Mouse (Mus musculus) kidney, embryonic 14.5 days (tissue): ENCODE data around the gene Prdm10. TPM values are rescaled to one million over a fixed set of nuclear protein-coding genes. Genes with fewer than 3 reads are reported as not detected.

ENCODE experiments used
- ATAC-seq: fragments of 200-750 bp; cut with Nextera tagmentation; 2 replicates; pipeline ENCODE4 v1.8.0; 2017; ENCODE audit warnings: moderate number of reproducible peaks, mild to moderate bottlenecking, moderate TSS enrichment, moderate library complexity; ENCODE audit not compliant: low FRiP score, low TSS enrichment
- H3K27ac ChIP-seq: fragments of 300-500 bp; sonication (generic); 2 replicates; pipeline ENCODE4 v1.5.1; 2014; ENCODE audit warnings: low read depth, mild to moderate bottlenecking, low read length, moderate library complexity, mixed read lengths
- H3K27me3 ChIP-seq: fragments of 300-500 bp; sonication (generic); 2 replicates; pipeline ENCODE4 v1.6.1; 2014; ENCODE audit warnings: mild to moderate bottlenecking, low read length; ENCODE audit not compliant: control insufficient read depth, insufficient read depth
- H3K36me3 ChIP-seq: fragments of 300-500 bp; sonication (generic); 2 replicates; pipeline ENCODE4 v1.6.1; 2014; ENCODE audit warnings: low read length, mixed read lengths; ENCODE audit not compliant: control insufficient read depth, insufficient read depth
- H3K4me1 ChIP-seq: fragments of 300-500 bp; sonication (generic); 2 replicates; pipeline ENCODE4 v1.6.1; 2014; ENCODE audit warnings: low read length, mixed read lengths; ENCODE audit not compliant: control insufficient read depth, insufficient read depth
- H3K4me2 ChIP-seq: fragments of 300-500 bp; sonication (generic); replicated peaks from 2 replicates; pipeline ENCODE4 v1.6.1; 2014; ENCODE audit warnings: low read depth, mild to moderate bottlenecking, low read length
- H3K4me3 ChIP-seq: fragments of 300-500 bp; sonication (generic); 2 replicates; pipeline ENCODE4 v1.5.1; 2014; ENCODE audit warnings: mild to moderate bottlenecking, low read length
- H3K9ac ChIP-seq: fragments of 300-500 bp; sonication (generic); 2 replicates; pipeline ENCODE4 v1.6.1; 2014; ENCODE audit warnings: low read depth, mild to moderate bottlenecking, low read length, moderate library complexity
- H3K9me3 ChIP-seq: fragments of 300-500 bp; sonication (generic); 2 replicates; pipeline ENCODE4 v1.6.1; 2016; ENCODE audit warnings: low read length; ENCODE audit not compliant: control insufficient read depth
- WGBS: fragments of 180-500 bp; shearing (Covaris S2); extraction: QIAGEN DNeasy Blood & Tissue Kit; methylation state at CpG from one replicate; pipeline ENCODE4 v1.1.7; 2014; 5-methylcytosine and 5-hydroxymethylcytosine counted together
- polyA plus RNA-seq: library from polyadenylated mRNA; unstranded; fragments of >200 nt; fragmentation: Nextera tagmentation; extraction: Ambion mirVana; gene quantifications from 2 replicates; pipeline ENCODE4 v1.2.1, GENCODE M21; 2014

Gene Prdm10
- 5.1 and 7.7 TPM in 2 replicates for polyA plus RNA-seq

DNA sequence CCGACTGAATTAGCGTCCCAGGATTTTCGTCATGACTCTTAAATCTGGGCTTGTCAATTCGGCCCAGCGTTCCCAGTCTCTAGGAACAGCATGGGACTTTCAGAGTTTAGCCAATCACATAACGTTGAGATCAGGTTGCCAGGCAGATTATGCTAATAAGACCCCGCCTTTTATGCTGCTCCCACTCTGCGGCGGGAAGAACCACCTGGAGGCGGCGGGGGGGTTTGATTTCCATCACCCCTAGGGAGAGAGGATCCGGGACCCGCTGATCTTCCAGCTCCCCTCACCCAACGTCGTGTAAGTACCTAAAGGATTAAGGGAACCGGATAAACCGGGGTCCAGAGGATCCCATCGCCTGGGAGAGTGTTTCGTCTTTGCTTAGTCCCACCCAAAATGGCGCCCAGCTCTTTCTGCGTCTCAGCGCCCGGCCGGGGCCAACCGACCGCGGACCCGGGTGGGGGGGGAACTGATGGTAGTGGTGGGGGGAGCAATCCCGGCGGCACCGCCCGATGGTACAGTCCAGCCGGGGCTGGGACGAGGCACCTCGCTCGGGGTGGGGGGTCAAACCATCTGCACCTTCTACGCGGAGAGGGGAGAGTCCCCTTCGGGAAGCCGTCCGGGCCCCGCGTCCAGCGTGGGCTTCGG, at the start of gene Prdm10:
Gene Prdm10 (plus strand): TSS at position 173 of the 645 bp plus-strand sequence.
- Histone ChIP-seq H3K27me3 (no peaks in the 10 kb centered on the region), H3K4me3 (peak within 1 kb of the TSS; percentile 87), H3K9me3 (no peaks in the 10 kb centered on the region), H3K27ac (peak within 1 kb of the TSS; percentile 99), H3K36me3 (no peaks in the 10 kb centered on the region), H3K4me1 (peaks cover 9% of the 10 kb centered on the region), H3K9ac (peak within 1 kb of the TSS; percentile 97), H3K4me2 (peak within 1 kb of the TSS; percentile 56)
- ATAC-seq: peak; percentile 95
- WGBS: under 1% methylated on average over 43 of the region's 45 CpGs

GRCm38 (mm10) chr9:31235030-31235429, 45.3 kb upstream of the Prdm10 start:
- Histone ChIP-seq H3K4me3 (no peak overlapping the region), H3K9ac (no peak overlapping the region), H3K27me3 (no peaks in the 10 kb centered on the region), H3K4me2 (no peak overlapping the region), H3K36me3 (no peaks in the 10 kb centered on the region), H3K4me1 (peaks cover 4% of the 10 kb centered on the region; the same call in 1 of the 2 replicates), H3K27ac (no peak overlapping the region), H3K9me3 (no peaks in the 10 kb centered on the region)
- 59% methylated on average over 4 of the region's 4 CpGs for WGBS
- no peak for ATAC-seq

DNA sequence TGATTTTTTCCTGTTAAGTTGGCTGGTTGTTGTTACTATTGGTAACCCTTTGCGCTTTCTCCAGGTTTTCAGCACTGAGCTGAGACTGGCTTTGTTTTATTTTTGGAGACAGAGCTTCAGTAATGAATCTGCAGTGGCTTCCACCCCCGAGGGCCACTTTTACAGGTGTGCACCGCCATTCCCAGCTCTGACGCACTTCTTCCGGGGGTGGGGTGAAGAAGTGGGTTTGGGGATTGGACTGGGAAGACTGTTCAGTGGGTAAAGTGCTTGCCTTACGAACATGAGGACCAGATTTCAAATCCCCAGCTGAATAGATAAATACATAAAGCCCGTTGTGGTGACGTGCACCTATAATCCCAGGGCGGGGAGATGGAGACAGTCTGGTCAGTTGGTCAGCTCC, 44.8 kb upstream of the Prdm10 start:
- H3K4me2 ChIP-seq: no peak overlapping the region
- ATAC-seq: no peak
- H3K9me3 ChIP-seq: no peaks in the 10 kb centered on the region
- 88% methylated on average over 9 of the region's 9 CpGs for WGBS
- H3K27ac ChIP-seq: no peak overlapping the region
- peaks cover 4% of the 10 kb centered on the region; the same call in 1 of the 2 replicates for H3K4me1 ChIP-seq
- H3K4me3 ChIP-seq: no peak overlapping the region
- no peak overlapping the region for H3K9ac ChIP-seq
- H3K27me3 ChIP-seq: no peaks in the 10 kb centered on the region
- H3K36me3 ChIP-seq: no peaks in the 10 kb centered on the region

- no peaks in the 10 kb centered on the region for H3K27me3 ChIP-seq
- no peak overlapping the region for H3K9ac ChIP-seq
- H3K27ac ChIP-seq: no peak overlapping the region
- H3K4me2 ChIP-seq: no peak overlapping the region
- no peak for ATAC-seq
- WGBS: 61% methylated on average over 5 of the region's 5 CpGs
- no peak overlapping the region for H3K4me3 ChIP-seq
- no peaks in the 10 kb centered on the region for H3K9me3 ChIP-seq
- peaks cover 4% of the 10 kb centered on the region; the same call in 1 of the 2 replicates for H3K4me1 ChIP-seq
- no peaks in the 10 kb centered on the region for H3K36me3 ChIP-seq
Measured at GRCm38 (mm10) chr9:31236079-31236478, 44.3 kb upstream of the Prdm10 start.

GRCm38 (mm10) chr9:31238526-31238925, 41.8 kb upstream of the Prdm10 start:
- Histone ChIP-seq H3K9ac (no peak overlapping the region), H3K27ac (no peak overlapping the region), H3K4me3 (no peak overlapping the region), H3K36me3 (no peaks in the 10 kb centered on the region), H3K27me3 (no peaks in the 10 kb centered on the region), H3K4me1 (peaks cover 4% of the 10 kb centered on the region; the same call in 1 of the 2 replicates), H3K4me2 (no peak overlapping the region), H3K9me3 (no peaks in the 10 kb centered on the region)
- WGBS: 82% methylated on average over 2 of the region's 2 CpGs
- ATAC-seq: no peak

DNA sequence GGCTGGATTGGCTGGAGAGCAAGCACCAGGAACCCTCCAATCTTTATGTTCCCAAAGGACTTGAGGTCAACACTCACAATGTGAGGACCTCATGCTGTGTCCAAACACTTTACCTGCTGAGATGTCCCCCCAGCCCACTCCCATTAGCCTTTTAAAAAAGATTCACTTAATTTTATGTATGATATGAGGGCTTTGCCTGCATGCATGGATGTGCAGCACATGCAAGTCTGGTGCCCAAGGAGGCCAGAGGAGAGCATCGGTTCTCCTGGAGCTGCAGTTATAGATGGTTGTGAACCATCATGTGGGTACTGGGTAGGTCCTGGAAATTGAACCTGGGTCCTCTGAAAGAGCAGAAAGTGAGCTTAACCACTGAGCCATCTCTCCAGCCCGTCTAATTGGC, 40.8 kb upstream of the Prdm10 start:
- no peak overlapping the region for H3K27ac ChIP-seq
- H3K27me3 ChIP-seq: no peaks in the 10 kb centered on the region
- no peak overlapping the region for H3K9ac ChIP-seq
- no peaks in the 10 kb centered on the region for H3K9me3 ChIP-seq
- no peak for ATAC-seq
- peaks cover 4% of the 10 kb centered on the region; the same call in 1 of the 2 replicates for H3K4me1 ChIP-seq
- WGBS: 98% methylated on average over 2 of the region's 2 CpGs
- H3K4me2 ChIP-seq: no peak overlapping the region
- no peak overlapping the region for H3K4me3 ChIP-seq
- no peaks in the 10 kb centered on the region for H3K36me3 ChIP-seq

- H3K36me3 ChIP-seq: no peaks in the 10 kb centered on the region
- H3K4me2 ChIP-seq: no peak overlapping the region
- H3K9ac ChIP-seq: no peak overlapping the region
- H3K4me3 ChIP-seq: no peak overlapping the region
- 88% methylated on average over 8 of the region's 8 CpGs for WGBS
- no peaks in the 10 kb centered on the region for H3K9me3 ChIP-seq
- H3K27ac ChIP-seq: no peak overlapping the region
- H3K4me1 ChIP-seq: no peaks in the 10 kb centered on the region
- H3K27me3 ChIP-seq: no peaks in the 10 kb centered on the region
- ATAC-seq: no peak
Measured at GRCm38 (mm10) chr9:31240522-31241207, 39.7 kb upstream of the Prdm10 start.

DNA sequence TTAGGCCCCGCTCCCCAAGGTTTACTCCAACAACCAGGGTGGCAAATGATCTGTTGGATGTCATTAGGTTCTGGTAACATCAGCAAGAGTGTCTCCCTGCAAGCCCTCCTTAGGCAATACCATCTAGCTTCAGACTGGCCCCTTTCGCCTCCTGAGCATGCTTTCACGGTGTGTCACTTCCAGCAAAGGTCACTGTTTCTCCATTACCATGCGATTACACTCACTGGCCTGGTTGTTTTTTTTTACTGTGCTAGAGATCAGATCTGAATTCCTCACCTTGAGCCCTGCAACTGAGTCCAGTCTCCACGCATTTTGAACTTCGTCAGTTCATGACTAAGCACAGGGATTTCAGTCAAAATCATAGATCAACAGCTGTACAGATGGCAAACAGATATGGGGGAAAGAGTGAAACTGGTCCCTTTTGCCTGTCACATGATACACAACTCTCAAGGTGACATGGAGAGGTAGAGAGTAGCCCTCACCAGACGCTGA, 39.1 kb upstream of the Prdm10 start:
- Histone ChIP-seq H3K4me2 (no peak overlapping the region), H3K9me3 (no peaks in the 10 kb centered on the region), H3K27ac (no peak overlapping the region), H3K9ac (no peak overlapping the region), H3K4me1 (no peaks in the 10 kb centered on the region), H3K27me3 (no peaks in the 10 kb centered on the region), H3K36me3 (no peaks in the 10 kb centered on the region), H3K4me3 (no peak overlapping the region)
- WGBS: 66% methylated on average over 7 of the region's 7 CpGs
- ATAC-seq: no peak

DNA sequence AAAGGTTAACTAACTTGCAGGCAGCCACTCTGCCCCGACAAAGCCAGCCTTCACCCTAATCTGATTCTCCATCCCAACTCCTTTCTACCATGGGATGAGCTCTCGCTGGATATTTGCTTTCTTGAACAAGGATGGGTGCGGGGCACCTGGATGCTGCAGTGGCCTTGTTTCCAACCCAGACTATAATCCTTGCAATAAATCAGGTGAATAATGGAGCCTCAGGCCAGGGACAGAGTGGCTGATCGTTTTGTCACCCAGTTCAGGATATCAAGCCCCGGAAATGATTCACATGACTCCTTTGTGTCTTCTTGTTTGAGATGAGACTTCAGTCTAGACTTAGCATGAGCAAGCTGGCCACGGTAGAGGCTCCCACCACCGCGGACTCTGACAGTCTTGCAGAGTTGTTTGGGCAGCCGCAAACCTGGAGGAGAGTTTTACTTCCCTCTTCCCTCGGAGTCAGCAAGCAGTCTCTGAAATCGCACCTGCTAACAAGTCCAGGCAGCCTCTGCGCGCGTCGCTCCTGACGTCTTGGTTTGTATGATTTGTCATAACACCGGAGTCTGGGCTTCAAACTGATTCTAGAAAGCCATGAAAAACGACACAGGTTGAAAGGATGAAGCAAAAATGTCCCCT, 36.9 kb upstream of the Prdm10 start:
- no peak for ATAC-seq
- WGBS: 68% methylated on average over 18 of the region's 18 CpGs
- H3K9me3 ChIP-seq: no peaks in the 10 kb centered on the region
- no peaks in the 10 kb centered on the region for H3K4me1 ChIP-seq
- no peak overlapping the region for H3K27ac ChIP-seq
- H3K4me3 ChIP-seq: no peak overlapping the region
- H3K9ac ChIP-seq: no peak overlapping the region
- no peak overlapping the region for H3K4me2 ChIP-seq
- no peaks in the 10 kb centered on the region for H3K36me3 ChIP-seq
- no peaks in the 10 kb centered on the region for H3K27me3 ChIP-seq
